Mouse (Mus musculus) olfactory bulb, adult 2 months (tissue): ENCODE data around the gene Asrgl1.

Experiments
- CTCF ChIP-seq: fragments of 200-500 bp; IDR thresholded peaks from 2 replicates; pipeline ENCODE4 v1.5.1; 2012; ENCODE audit warnings: low read depth, mild to moderate bottlenecking, low read length, moderate library complexity; ENCODE audit not compliant: insufficient read depth
- POLR2A ChIP-seq: fragments of 200-500 bp; IDR thresholded peaks from 2 replicates; pipeline ENCODE4 v1.6.1; 2012; ENCODE audit warnings: mild to moderate bottlenecking, low read depth, low read length, moderate library complexity; ENCODE audit not compliant: insufficient read depth

DNA sequence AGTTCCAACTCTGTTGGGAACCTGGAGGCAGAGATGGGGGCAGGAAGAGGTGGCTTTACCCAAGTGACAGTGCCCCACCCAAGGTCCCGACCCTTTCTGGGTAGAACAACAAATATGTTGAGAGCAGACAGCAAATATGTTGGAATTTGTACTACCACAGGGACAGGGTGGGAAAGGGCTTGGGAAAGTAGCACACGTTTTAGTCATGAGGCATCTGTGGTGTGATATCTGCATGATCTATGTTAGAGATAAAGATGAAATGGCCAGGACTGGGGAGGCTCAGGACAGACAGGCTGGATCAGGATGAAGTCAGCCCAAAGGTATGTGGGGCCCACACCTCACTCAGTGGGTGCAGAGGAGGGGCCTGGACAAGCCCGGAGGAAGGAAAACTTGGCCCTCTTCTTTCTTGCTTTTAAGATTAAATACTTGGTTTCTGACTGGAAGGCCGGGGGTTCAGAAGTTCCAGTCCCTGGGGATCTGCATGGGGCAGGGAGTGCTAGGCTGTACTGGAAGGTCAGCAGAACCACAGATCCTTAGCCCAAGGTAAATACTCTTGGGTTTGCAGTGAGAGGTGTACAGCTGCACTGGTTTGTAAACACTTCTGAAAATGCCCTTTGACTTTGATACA is 28.6 kb downstream of the Asrgl1 start:
- TF ChIP-seq CTCF (no peak), POLR2A (no peak)
